ENCODE assay signal across 12 mouse cellular contexts in genomic region chr3:130936336-130936735, GRCm38 (mm10).
DNase-seq lines count a peak whose midpoint lies in the region; ATAC-seq and TF ChIP-seq lines count a peak whose summit lies in the region.
"Had no signal": no experiment of that assay in that cellular context is flagged by ENCODE, and none has a peak within 500 bp of the region (broad histone marks: within the 10 kb centered on the region; RNA-seq: fewer than 3 reads in every experiment).

No protein-coding gene starts in this region.

- peak overlapping the region; percentile 56 for H3K27ac ChIP-seq in heart, embryonic 16.5 days (ENCODE audit: low read length)
- peak overlapping the region; percentile 53; the same call in 1 of the 2 replicates for H3K27ac ChIP-seq in embryonic facial prominence, embryonic 13.5 days
- peak overlapping the region; percentile 97 for H3K27ac ChIP-seq in thymus, adult 2 months (ENCODE audit: control insufficient read depth, insufficient read depth, low read length)
- H3K27ac ChIP-seq: liver, embryonic 15.5 days; neural tube, embryonic 13.5 days had no signal

- no peaks in the 10 kb centered on the region for H3K36me3 ChIP-seq in heart, embryonic 16.5 days (ENCODE audit: control insufficient read depth, insufficient read depth)
- no peaks in the 10 kb centered on the region for H3K36me3 ChIP-seq in embryonic facial prominence, embryonic 13.5 days
- no peaks in the 10 kb centered on the region for H3K36me3 ChIP-seq in thymus, adult 2 months (ENCODE audit: control insufficient read depth, insufficient read depth, low read length)
- H3K36me3 ChIP-seq: liver, embryonic 15.5 days; neural tube, embryonic 13.5 days had no signal

- H3K4me2 ChIP-seq in heart, embryonic 16.5 days (ENCODE audit: low read depth, low read length) = peak overlapping the region; percentile 30
- no peak overlapping the region for H3K4me2 ChIP-seq in embryonic facial prominence, embryonic 13.5 days
- H3K4me2 ChIP-seq: liver, embryonic 15.5 days; neural tube, embryonic 13.5 days had no signal

- peak; percentile 67 for ATAC-seq in heart, embryonic 16.5 days (replicated peaks; ENCODE audit: extremely low read depth, insufficient read depth, low FRiP score)
- no peak for ATAC-seq in embryonic facial prominence, embryonic 13.5 days (ENCODE audit: insufficient number of reproducible peaks, insufficient read depth, low FRiP score, low TSS enrichment, low read depth)
- no peak for ATAC-seq in monocyte, adult 5-6 weeks (replicated peaks; ENCODE audit: insufficient number of reproducible peaks, low FRiP score, low TSS enrichment, poor library complexity, severe bottlenecking)

- H3K4me3 ChIP-seq in heart, embryonic 16.5 days (ENCODE audit: low read length) = no peak overlapping the region
- no peak overlapping the region for H3K4me3 ChIP-seq in embryonic facial prominence, embryonic 13.5 days
- peak overlapping the region; percentile 36 for H3K4me3 ChIP-seq in thymus, adult 2 months (ENCODE audit: control insufficient read depth, insufficient read depth, low read length)
- H3K4me3 ChIP-seq: liver, embryonic 15.5 days; megakaryocyte, embryonic 14.5 days; neural tube, embryonic 13.5 days had no signal

- no peak overlapping the region for H3K9ac ChIP-seq in heart, embryonic 16.5 days (ENCODE audit: low read length)
- H3K9ac ChIP-seq in embryonic facial prominence, embryonic 13.5 days = no peak overlapping the region
- H3K9ac ChIP-seq: liver, embryonic 15.5 days; neural tube, embryonic 13.5 days had no signal

- DNase-seq in heart, postnatal 36 days = no peak
- peak; percentile 25 for DNase-seq in embryo, embryonic 9.5 days (ENCODE audit: extremely low spot score)
- DNase-seq in thymus, adult 2 months = peak; percentile 76
- no peak for DNase-seq in urinary bladder, postnatal 36 days (ENCODE audit: low spot score in 2 of 2)
- DNase-seq: cerebellum, adult 18-20 months; kidney, adult 11 months had no signal

- intact Hi-C loops in heart, postnatal 36 days (cut with DNase I) = no loop called here

- H3K9me3 ChIP-seq in heart, embryonic 16.5 days (replicated peaks; ENCODE audit: control insufficient read depth, low read length) = no peaks in the 10 kb centered on the region
- no peaks in the 10 kb centered on the region for H3K9me3 ChIP-seq in embryonic facial prominence, embryonic 13.5 days
- H3K9me3 ChIP-seq: liver, embryonic 15.5 days; neural tube, embryonic 13.5 days had no signal

- H3K4me1 ChIP-seq in heart, embryonic 16.5 days (ENCODE audit: control insufficient read depth, insufficient read depth, low read length) = peaks cover 5% of the 10 kb centered on the region
- peaks cover 28% of the 10 kb centered on the region for H3K4me1 ChIP-seq in embryonic facial prominence, embryonic 13.5 days
- peaks cover 51% of the 10 kb centered on the region for H3K4me1 ChIP-seq in thymus, adult 2 months (replicated peaks; ENCODE audit: control insufficient read depth, insufficient read depth, low read length)
- H3K4me1 ChIP-seq: liver, embryonic 15.5 days; megakaryocyte, embryonic 14.5 days; neural tube, embryonic 13.5 days had no signal

- TF ChIP-seq POLR2A in thymus, adult 2 months (IDR thresholded peaks at IDR 0.05; ENCODE audit: control insufficient read depth, extremely low read depth, insufficient read depth, low read length, poor library complexity) = 0 out of 2 replicates have a peak, but pooled peaks have one; percentile 37

- H3K27me3 ChIP-seq in heart, embryonic 16.5 days (ENCODE audit: control insufficient read depth, insufficient read depth, low read length) = no peaks in the 10 kb centered on the region
- no peaks in the 10 kb centered on the region for H3K27me3 ChIP-seq in embryonic facial prominence, embryonic 13.5 days
- no peaks in the 10 kb centered on the region for H3K27me3 ChIP-seq in thymus, adult 2 months (ENCODE audit: control insufficient read depth, insufficient read depth, low read length)
- H3K27me3 ChIP-seq: liver, embryonic 15.5 days; neural tube, embryonic 13.5 days had no signal

- TF ChIP-seq CTCF in thymus, adult 2 months (IDR thresholded peaks at IDR 0.05; ENCODE audit: borderline replicate concordance, control insufficient read depth, extremely low read depth, insufficient read depth, low read length, poor library complexity) = 0 out of 2 replicates have a peak, but pooled peaks have one; percentile 52

- 31% methylated on average over 7 of the region's 7 CpGs for WGBS in heart, embryonic 16.5 days
- WGBS in embryonic facial prominence, embryonic 13.5 days = 20% methylated on average over 7 of the region's 7 CpGs
- 4% methylated on average over 7 of the region's 7 CpGs for WGBS in thymus, adult 2 months

Comparison
In these comparisons a context has a peak if more than half of its experiments do, and no peak if none do; other contexts are left out.
1. DNase-seq: peak in embryo, embryonic 9.5 days (single experiment) and thymus, adult 2 months (single experiment); none in heart, postnatal 36 days (0 of 2) and urinary bladder, postnatal 36 days (0 of 2).
2. Peak in every context shown above with its lines, with median percentiles within 50 percentile points of each other: H3K27ac ChIP-seq.